Mouse (Mus musculus): ENCODE measurements at regions not wholly inside any gene's neighbourhood (a gene's known extent, or its start where the extent isn't known, plus 50 kb on each side); places are given as distances from the start of the nearest gene placed in this dataset.
A peak's percentile ranks its signal among the peaks of the same experiment; 100 is the strongest.

DNA sequence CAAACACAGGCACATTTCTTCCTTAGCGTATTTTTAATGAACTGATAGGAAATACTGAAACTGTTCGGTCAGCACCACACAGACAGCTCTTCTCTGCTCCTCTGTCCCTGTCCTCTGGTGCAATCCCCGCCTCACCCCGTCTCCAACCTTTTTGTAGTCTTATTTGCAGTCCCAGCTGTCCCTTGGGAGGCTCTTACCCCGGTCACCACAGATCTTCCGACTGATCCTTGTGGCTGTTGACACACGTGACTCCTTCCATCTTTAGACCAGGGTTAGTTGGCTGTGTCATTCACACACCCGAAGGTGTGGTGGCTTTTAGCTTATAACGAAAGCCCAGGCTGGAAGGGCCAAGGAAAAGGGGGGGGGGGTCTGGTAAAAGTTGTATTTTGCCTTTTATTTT lies 56.4 kb downstream of the Cyp26a1 start:
- DNase-seq (ENCODE audit: low read depth) = no peak

DNA sequence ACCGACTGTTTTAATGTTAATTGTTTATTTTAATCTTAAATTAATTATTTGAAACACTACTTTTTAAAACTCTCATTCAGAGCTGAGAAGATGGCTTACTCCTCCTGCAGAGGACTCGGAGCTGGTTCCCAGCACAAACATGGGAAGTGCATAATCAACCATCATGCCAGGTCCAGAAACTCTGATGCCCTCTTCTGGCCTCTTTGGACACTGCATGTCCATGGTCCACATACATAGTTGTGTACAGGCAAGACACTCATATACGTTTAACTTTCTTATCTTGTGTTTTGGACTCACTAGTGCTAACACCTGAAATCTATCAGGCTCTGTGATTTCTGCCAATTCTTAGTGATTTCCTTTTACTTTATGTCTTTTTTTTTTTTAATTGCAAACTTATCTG lies 57.8 kb downstream of the Cyp26a1 start:
- peak; percentile 37 for DNase-seq (ENCODE audit: low read depth)

DNA sequence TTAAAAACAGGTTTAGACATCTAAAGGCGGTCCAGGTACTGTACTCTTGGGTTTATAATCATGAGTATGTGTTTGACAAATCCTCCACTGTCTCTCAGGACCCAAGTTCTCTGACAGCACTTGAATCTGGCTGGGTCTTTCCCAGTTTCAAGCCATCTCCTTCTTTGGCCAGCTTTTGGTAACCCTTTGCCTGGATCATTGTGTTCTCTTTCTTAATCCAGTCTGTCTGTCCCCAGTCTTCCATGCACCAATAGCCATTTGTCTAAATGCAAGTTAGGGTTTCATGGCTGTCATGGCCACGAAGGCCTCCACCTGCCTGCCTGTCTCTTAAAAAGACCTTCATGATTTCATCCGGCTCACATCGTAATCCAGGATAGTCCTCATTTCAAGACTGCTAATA lies 71.8 kb downstream of the Cyp26a1 start:
- no peak for DNase-seq (ENCODE audit: low read depth)

DNA sequence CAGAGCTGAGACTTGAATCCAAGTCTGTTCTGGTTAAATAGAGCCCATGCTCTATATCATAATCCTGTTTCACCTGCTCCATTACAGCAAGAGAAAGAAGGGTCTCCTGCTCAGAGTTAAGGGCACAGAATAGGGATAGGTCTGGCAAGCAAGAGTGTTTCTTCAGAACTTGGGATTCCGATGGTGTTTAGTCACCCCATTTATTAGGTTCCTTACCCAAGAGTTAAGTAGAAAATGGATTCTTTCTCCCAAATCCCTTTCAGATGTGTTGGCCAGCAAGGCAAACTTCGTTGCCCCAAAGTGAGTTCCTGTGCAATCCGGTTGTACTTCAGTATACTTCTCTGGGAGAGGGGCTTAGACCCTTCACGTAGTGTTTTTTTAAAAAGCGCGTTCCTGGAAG lies 74.4 kb downstream of the Cyp26a1 start:
- no peak for DNase-seq (ENCODE audit: low read depth)

DNA sequence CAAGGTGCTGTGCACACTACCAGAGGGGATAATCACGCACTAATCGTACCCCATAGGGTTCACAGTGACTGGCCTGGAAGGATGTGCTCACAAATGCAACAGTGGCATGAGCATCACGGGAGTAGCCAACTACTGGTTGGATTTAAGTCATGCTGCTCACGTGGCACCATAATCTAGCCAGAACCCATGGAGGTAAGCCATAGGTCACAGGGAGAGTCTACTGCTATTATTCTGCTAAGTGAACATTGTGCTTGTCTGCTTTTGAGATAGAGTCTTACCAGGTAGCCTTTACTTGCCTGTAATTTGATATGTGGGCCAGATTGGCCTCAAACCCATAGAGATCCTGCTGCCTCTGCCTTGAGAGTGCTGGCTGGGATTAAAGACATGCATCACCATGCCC lies 77.0 kb downstream of the Cyp26a1 start:
- DNase-seq (ENCODE audit: low read depth) = no peak

DNA sequence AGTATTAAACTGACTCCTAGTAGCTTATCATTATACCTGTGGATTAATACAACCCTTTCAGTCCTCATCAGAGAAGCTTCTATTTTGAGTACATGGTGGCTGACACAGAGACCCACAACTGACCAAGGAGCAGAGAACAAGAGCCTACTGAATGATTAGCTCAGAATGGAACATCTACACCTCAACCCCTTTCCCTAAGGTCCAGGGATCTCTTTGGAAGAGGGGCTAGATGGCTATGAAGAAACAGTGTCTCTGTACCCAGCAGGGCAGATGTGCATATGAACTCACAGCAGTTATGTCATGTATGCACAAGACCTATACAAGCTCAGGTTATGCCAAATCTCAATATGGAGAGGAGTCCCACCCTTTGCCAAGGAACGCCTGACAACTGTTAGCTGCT lies 77.4 kb downstream of the Cyp26a1 start:
- DNase-seq (ENCODE audit: low read depth) = no peak

DNA sequence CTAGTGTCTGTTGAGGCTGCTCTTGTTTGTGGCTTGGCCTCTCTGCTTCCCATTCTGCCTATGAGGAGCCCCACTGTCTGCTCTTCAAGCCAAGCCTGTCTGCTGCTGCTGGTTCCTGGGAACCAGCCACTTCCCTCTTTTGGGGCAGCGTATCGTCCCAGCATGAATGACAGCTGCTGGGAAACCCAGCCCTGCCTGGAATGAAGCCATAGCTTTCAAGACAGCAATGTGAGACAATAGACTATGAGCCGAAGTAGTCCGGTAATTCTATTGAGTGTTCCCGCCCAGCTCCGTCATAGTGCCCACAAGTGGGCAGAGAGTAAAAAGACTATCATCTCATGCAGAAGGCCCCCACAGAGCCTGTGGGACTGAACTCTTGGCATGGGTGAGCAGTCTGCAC lies 80.4 kb downstream of the Cyp26a1 start:
- no peak for DNase-seq (ENCODE audit: low read depth)

DNA sequence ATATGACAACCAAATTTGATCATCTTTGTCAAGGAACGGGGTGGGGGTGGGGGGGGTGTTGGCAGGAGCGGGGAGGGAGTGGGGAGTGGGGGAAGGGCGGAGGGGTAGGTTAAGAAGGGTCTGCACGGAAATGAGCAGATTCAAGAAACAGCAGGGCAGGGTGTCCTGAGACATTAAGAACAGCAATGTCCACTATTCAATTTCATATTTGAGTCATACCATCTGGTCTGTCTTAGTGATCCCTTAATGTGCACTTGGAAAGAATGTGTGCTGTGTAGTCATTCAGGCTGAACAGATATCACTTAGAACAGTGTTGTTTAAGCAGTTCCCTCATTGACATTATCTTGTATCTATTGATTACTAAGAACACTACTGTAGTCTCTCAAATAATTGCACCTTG lies 81.0 kb downstream of the Cyp26a1 start:
- DNase-seq (ENCODE audit: low read depth) = no peak

DNA sequence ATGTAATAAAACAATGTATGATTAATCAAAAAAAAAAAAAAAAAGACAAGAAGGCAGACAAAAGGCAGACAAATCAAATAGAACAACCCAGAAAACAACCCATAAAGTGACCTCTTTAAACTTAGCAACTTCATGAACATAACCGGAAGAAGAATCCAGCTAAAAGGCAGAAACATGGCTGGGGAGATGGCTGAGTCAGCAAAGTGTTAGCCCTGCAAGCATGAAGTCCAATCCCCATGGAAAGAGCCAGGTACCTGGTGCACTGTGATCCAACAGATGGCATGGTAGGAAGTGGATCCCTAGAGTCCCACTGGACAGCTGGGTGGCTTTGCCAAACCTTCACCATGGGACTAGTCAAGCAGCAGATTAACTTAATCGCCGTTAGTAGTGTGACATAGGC lies 90.9 kb downstream of the Cyp26a1 start:
- DNase-seq (ENCODE audit: low read depth) = no peak

DNA sequence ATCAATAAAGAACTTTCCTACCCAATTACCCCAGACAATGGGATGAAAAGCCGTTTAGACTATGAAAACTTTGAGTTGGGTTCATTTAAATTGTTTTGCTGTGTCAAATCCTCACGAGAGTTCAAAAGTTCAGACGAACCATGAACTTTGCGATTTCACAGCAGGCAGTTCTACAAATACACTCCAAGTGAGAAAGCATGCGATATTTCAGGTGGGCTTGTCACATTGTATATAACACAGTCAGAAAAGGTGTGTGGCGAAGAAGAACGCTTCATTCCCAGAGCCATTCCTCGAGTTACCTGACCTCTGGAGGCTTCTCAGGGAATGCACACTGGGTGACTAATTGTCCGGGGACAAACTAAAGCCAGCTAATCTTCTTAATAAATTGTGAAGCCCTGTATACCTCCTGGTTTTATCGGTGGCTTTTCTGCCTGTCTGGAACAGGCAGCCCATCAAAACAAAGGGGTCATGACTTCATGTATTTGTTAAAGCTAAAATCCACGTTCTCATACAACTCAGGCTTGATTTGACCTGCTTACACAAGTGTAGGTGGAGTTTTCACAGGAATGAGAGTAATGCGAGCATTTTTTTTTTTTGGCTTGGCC lies 92.1 kb downstream of the Cyp26a1 start:
- DNase-seq (ENCODE audit: low read depth) = no peak

DNA sequence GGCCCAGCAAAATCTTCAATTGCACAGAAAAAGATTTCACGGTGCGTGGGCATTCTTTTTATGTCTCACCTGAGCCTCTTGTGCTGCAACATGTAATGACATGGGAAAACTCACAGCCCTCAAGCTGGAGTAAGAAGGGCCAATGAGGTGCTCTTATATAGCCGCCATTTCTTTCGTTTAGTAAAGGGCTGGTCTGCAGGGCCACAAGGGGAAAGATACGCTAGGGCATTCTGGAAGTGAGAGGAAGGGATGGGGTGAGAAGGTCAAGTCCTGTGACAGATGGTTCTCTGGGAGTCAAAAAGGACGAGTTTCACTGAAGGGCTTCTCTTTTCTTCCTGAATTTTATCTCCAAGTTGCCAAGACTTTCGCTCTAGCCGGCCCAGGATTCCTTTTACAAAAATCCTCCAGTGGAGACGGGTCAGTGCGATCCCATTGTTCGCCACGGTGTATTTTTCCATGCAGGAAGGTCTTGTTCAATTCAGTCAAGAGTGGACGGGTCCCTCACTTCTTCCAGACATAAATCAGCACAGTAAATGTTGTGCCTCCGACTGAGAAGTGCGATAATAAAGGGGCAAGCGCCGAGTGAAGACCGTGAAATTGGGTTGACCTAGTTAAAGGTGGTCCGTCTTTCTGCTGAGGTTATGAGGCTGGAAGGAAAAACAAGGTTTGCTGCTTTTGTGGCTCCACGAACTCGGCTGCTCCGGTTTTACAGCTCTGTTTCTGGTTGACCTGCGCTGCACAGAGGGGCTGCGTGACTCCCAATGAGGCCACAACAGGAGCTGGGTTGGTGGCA lies 92.9 kb downstream of the Cyp26a1 start:
- DNase-seq (ENCODE audit: low read depth) = no peak

DNA sequence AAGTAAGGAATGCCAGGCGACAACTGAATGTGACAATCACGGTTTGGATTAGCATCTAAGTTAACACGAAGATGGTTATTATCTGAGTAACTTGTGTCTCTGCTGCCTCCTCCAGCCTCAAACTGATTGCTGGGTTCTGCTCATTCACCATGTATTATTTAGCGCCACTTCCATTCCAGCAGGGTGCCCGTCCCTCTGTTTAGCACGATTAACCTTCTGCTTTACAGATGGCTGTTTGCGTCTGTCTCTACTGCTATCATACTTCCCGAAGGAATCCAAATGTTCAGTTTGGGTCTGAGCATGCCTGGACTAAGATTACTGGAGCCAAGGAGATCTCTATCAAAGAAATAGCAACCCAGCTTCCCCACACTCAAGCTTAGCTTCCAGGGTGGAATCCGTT lies 95.6 kb downstream of the Cyp26a1 start:
- DNase-seq (ENCODE audit: low read depth) = no peak

DNA sequence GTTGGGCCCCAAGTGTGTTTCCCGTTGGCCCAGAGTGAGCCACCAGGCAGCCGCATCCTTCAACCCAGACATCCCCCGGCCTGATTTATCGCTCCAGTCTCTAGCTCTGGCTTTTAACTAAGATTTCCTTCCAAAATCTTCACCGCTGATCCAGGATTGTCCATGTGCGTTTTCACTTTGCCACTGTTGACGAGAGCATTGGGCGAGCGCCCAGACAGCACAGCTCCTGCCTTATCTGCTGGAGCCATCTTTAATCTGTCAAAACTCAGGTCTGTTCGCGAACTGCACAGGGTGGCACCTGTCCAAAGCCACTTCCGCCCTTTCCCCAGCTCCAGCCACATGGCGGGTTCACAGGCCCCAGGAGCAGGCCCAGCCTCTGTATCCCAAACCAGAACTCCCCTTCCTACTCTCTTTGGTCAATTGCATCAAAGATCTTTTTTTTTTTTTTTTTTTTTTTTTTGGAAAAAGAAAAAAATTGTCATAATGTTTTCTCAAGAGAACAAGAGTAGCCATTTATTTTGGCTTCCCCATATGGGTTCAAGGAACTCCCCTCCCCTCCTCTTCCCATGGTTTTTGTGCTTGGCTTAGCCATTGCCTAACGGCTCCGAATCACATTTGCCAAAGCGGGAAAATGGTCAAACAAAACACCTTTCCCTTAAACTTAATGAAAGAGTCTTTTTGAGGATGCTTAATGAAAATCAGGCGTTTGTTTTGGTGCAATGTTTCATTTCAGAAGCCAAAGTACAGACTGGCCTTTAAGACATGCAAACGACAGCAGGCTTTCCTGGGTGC lies 98.2 kb downstream of the Cyp26a1 start:
- peak; percentile 51 for DNase-seq (ENCODE audit: low read depth)

DNA sequence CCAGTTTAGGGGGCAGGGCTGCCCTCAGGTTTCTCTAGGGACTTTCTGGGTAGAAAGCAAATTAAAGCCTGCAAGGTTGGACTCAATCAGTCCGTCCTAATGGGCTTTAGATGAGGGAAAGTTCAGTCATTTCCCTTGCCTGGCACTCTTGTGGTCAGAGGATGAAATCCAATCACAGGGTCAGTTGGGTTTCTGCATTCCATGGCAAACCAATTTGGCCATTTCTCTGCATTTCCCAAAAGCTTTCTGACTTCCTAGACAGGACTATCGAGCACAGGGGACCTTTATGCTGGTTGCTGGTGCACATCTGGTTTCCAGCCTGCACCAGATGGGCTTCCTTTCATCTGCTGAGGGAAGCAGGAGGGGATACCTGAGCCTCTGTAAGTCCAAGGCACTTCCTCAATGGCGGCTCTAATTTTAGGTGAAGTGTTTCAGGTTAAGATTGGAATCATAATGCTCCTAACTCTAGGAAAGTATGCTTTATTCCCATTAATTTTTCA lies 102.6 kb downstream of the Cyp26a1 start:
- DNase-seq (ENCODE audit: low read depth) = no peak

DNA sequence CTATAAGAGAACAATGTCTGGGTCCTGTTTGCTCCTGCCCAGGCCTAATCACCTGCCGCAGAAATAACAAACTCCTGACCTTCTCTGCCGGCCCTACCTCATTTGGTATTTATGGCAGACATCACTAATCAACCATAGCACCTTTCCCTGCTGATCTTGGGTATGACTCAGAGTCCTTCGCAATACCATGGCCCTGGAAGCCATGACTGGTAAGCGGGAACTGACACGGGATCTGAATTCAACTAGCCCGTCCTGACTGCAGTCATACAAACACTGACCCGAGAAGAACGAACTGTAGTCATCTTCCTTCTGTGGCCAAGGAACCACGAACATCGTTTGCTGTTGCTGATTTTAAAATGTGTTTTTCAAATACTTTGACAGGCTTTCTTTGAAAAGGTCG lies 112.1 kb downstream of the Cyp26a1 start:
- DNase-seq (ENCODE audit: low read depth) = peak; percentile 38

DNA sequence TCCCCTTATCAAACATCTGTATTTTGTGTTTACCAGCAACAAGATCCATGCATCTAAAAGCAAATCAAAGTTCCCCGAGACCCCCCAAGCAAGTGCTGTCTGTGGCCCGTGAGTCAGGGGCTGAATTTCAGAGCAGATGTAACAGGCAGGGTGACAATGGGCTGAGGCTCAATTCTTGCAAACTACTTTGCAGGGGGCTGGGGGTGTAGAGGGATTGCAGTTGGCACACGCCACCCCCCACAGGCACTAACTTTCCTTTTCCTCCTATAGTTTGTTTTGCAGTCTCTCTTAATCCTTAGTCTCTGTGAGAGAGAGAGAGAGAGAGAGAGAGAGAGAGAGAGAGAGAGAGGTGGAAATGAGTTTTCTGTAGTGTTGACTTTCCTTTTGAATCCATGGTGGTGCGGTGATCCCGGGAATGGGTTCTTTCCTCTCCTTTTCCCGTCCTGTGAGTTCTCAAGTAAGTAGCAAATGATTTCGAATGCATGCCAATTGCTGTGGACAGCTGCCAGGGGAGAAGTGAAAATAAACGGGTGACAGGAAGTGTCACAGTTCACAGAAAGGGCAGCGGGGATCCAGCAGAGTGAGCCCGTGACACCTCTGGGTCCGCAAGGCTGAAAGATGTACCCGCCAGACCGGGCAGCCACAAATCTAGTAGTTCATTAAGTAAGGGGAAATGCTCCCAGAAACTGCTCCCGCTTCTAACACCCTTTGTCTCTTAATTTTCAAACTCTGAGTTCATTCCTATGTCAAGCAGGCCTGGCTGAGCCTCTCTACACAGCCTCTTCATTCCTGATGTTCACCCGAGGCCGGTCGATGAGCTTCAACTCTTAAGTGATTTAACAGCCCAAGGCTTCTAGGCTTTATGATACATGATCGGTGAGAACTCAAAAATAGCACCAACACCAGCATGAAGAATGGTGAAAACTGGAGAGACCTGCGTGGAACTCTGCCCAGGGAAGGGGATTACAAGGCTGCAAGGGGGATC lies 116.8 kb downstream of the Cyp26a1 start:
- DNase-seq (ENCODE audit: low read depth) = no peak

DNA sequence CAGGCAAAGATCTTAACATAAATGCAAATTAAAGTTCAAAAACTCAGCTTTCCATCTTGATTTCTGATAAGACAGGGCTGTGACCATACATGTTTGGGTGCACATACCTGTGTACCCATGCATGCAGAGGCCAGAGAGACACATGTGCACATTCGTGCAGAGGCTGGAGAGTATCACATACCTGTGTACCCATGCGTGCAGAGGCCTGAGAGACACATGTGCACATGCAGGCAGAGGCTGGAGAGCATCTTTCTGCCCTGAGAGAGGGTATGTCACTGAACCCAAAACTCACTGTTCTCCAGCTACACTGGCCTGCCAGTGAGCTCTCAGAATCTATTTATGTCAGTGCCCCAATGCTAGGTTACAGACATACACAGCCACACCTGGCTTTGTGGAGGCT lies 118.0 kb downstream of the Cyp26a1 start:
- DNase-seq (ENCODE audit: low read depth) = no peak

DNA sequence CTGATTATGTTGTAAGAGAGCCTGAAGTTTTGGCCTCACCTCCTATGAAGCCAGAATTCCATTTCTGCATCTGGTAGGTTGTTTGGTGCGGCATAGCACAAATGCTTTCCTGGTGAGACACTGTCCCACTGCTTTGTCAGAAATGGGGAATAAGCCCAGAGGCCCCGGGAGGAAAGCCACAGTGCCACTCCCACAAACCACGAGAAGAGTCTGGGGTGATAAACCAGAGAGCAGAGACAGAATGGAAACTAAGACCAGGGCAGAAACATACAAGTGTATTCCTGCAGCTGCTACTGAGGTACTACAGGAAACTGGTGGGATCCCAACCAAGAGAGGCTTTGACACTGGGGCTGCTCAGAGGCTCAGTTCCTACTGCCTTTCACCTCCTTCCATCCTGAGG lies 123.6 kb downstream of the Cyp26a1 start:
- no peak for DNase-seq (ENCODE audit: low read depth)

DNA sequence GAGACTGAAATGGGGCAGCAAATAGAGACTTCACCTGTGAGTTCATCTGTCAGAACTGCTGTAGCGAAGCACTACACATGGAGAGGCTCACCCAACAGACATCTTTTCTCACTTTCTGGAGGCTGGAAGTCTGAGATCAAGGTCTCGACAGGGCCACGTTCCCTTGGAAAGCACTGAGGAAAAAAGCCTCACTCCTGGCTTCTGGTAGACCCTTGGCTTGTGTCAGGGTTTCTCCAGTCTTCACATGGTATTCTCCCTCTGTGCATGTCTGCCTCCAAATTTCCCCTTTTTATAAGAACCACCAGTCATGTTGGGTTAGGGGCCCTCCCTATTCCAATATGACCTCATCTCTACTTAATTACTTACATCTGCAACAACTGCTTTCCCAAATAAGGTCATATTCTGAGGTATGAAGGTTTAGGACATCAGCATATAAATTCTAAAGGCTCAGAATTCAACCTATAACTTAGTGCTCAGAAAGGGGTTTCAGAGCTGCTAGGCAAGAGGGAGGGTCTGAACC lies 124.1 kb downstream of the Cyp26a1 start:
- no peak for DNase-seq (ENCODE audit: low read depth)

DNA sequence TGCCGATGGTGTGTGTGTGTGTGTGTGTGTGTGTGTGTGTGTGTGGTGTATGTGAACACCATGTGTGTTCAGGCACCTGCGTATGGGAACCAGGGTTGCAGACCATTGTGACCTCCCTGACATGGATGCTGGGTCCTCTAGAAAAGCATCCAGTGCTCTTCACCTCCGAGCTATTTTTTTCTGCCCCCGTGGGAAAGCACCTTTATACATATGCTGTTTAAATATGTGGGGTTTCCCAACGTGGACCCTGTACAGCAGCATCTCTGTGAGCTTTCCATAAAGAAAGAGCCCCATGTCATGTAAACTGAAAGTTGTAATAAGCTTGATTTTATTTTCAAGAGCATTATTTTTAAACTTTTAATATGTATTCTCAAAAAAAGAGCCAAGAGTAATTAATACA lies 126.6 kb downstream of the Cyp26a1 start:
- DNase-seq (ENCODE audit: low read depth) = no peak

DNA sequence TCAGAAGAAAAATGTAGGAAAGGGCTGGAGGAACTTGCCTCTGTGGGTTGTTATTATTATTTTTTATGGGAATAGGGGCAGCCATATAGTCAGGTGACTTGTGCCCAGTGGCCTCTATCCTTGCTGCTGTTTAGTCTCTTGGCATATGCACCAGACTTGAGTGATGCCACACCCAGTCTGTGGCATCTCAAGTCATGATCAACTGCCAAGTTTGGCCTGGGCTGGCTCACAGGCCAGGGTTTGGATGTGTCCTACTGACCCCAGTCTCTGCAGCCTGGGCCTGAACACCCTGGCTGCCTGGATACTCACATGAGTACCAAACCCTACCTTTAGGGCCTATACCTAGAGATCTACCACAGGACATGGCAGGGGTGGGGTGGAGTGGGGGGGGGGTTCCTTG lies 133.8 kb downstream of the Cyp26a1 start:
- DNase-seq (ENCODE audit: low read depth) = no peak

DNA sequence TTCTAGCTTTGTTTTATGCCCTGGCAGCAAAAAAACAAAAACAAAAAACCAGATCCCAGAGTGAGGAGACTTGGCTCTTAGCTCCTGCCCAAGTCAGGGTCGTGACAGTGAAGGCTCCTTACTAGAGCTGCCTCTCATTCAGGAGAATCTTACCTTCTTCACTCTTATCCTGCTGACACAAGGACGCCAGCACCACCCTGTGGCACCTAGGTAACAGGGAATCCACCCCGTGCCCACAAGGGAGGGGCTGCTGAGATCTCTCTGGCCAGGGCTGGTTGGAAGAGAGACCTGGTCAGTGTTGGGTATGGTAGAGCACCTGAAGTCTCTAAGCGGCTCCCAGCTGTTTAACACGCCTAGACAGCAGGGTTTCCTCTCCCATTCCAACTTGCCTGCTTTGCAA lies 139.3 kb downstream of the Cyp26a1 start:
- DNase-seq (ENCODE audit: low read depth) = peak; percentile 42

Data from 416B (cell line).